Mouse (Mus musculus) embryonic facial prominence, embryonic 15.5 days (tissue): Measurements from ENCODE around the gene Brd3. TPM values are rescaled to one million over a fixed set of nuclear protein-coding genes. Genes with fewer than 3 reads are reported as not detected.

Experiments used
- microRNA-seq: library from miRNA; unstranded; fragments of <30 nt; microRNA quantifications from one replicate; pipeline ENCODE4, GENCODE M21; 2016; ENCODE audit warnings: borderline number of aligned reads
- polyA plus RNA-seq: library from polyadenylated mRNA; unstranded; fragments of >200 nt; fragmentation: Nextera tagmentation; extraction: Ambion mirVana; gene quantifications from 2 replicates; pipeline ENCODE4 v1.2.1, GENCODE M21; 2015

The Brd3 gene
- polyA plus RNA-seq, 1 experiment from 2014 or later = 121 TPM

Small RNA genes lying within 50 kb of the gene (microRNA-seq; reads per million reads assigned to microRNA genes)
- not detected for gene Gm24049
- not detected for gene Mir7578

Other genes with a start within 250 kb of the Brd3 start
- 5.8 and 6.7 TPM in 2 replicates for gene Vav2, start 80.6 kb downstream of the Brd3 start, polyA plus RNA-seq
- gene Brd3os, start 65.3 kb downstream of the Brd3 start, polyA plus RNA-seq = 16.4 and 17.0 TPM in 2 replicates
- gene Wdr5, start 7.5 kb upstream of the Brd3 start, polyA plus RNA-seq = 51.8 and 52.1 TPM in 2 replicates
- gene Rxra, start 168.8 kb upstream of the Brd3 start, polyA plus RNA-seq = 18.7 and 22.4 TPM in 2 replicates